Mouse (Mus musculus): ENCODE results near the gene Cpxm1.
"Not testable (repeated sequence)": the region's sequence is repeated elsewhere in the genome, so short reads cannot be mapped to it uniquely, and the experiment has no call there.

The Cpxm1 gene

GRCm38 (mm10) chr2:130404939-130405338 is 7.6 kb upstream of the Cpxm1 start, which contains the start of the genes Gm28372 and 1700020A23Rik:
Gene Gm28372, plus strand, starts transcription at chr2:130405239.
Gene 1700020A23Rik, plus strand, starts transcription at chr2:130405259.
- in situ Hi-C loops (cut with MboI, MseI) = no loop called here

- in situ Hi-C loops (cut with MboI, MseI) = no loop called here
Observed at GRCm38 (mm10) chr2:130401891-130402290, 4.5 kb upstream of the Cpxm1 start.

GRCm38 (mm10) chr2:130400046-130400445 is 2.7 kb upstream of the Cpxm1 start:
- in situ Hi-C loops (cut with MboI, MseI) = no loop called here

GRCm38 (mm10) chr2:130398091-130398490 is 717 bp upstream of the Cpxm1 start:
- in situ Hi-C loops (cut with MboI, MseI) = no loop called here

GRCm38 (mm10) chr2:130395696-130396095 is 1.7 kb downstream of the Cpxm1 start:
- in situ Hi-C loops (cut with MboI, MseI) = no loop called here

- in situ Hi-C loops (cut with MboI, MseI) = no loop called here
Observed at GRCm38 (mm10) chr2:130392836-130393235, 4.5 kb downstream of the Cpxm1 start.

- in situ Hi-C loops (cut with MboI, MseI) = no loop called here
Observed at GRCm38 (mm10) chr2:130390993-130391625, 6.3 kb downstream of the Cpxm1 start.

- in situ Hi-C loops (cut with MboI, MseI) = no loop called here
Observed at GRCm38 (mm10) chr2:130388796-130389195, 8.6 kb downstream of the Cpxm1 start.

- in situ Hi-C loops (cut with MboI, MseI) = no loop called here
Observed at GRCm38 (mm10) chr2:130386212-130386611, 11.2 kb downstream of the Cpxm1 start.

GRCm38 (mm10) chr2:130383895-130384294 is 13.5 kb downstream of the Cpxm1 start:
- in situ Hi-C loops (cut with MboI, MseI) = no loop called here

GRCm38 (mm10) chr2:130383205-130383604 is 14.2 kb downstream of the Cpxm1 start:
- in situ Hi-C loops (cut with MboI, MseI) = no loop called here

GRCm38 (mm10) chr2:130374951-130375350 is 22.4 kb downstream of the Cpxm1 start:
- in situ Hi-C loops (cut with MboI, MseI) = no loop called here

GRCm38 (mm10) chr2:130373026-130373425 is 24.3 kb downstream of the Cpxm1 start:
- in situ Hi-C loops (cut with MboI, MseI) = not testable (repeated sequence)

- in situ Hi-C loops (cut with MboI, MseI) = no loop called here
Observed at GRCm38 (mm10) chr2:130367386-130367785, 30.0 kb downstream of the Cpxm1 start.

GRCm38 (mm10) chr2:130365211-130366094 is 31.9 kb downstream of the Cpxm1 start:
- in situ Hi-C loops (cut with MboI, MseI) = no loop called here

- in situ Hi-C loops (cut with MboI, MseI) = no loop called here
Observed at GRCm38 (mm10) chr2:130362511-130363026, 34.8 kb downstream of the Cpxm1 start.

- in situ Hi-C loops (cut with MboI, MseI) = no loop called here
Observed at GRCm38 (mm10) chr2:130358852-130359251, 38.5 kb downstream of the Cpxm1 start.

- in situ Hi-C loops (cut with MboI, MseI) = no loop called here
Observed at GRCm38 (mm10) chr2:130357551-130357950, 39.8 kb downstream of the Cpxm1 start.

GRCm38 (mm10) chr2:130353889-130354288 is 43.5 kb downstream of the Cpxm1 start:
- in situ Hi-C loops (cut with MboI, MseI) = no loop called here

GRCm38 (mm10) chr2:130353411-130353810 is 44.0 kb downstream of the Cpxm1 start:
- in situ Hi-C loops (cut with MboI, MseI) = no loop called here

GRCm38 (mm10) chr2:130351758-130352339 is 45.5 kb downstream of the Cpxm1 start:
- in situ Hi-C loops (cut with MboI, MseI) = no loop called here

GRCm38 (mm10) chr2:130350376-130350775 is 47.0 kb downstream of the Cpxm1 start:
- in situ Hi-C loops (cut with MboI, MseI) = no loop called here

All from T-helper 1 cell (primary cell).